Comparison of ENCODE assay signal across 12 mouse cellular contexts in the genomic region with DNA sequence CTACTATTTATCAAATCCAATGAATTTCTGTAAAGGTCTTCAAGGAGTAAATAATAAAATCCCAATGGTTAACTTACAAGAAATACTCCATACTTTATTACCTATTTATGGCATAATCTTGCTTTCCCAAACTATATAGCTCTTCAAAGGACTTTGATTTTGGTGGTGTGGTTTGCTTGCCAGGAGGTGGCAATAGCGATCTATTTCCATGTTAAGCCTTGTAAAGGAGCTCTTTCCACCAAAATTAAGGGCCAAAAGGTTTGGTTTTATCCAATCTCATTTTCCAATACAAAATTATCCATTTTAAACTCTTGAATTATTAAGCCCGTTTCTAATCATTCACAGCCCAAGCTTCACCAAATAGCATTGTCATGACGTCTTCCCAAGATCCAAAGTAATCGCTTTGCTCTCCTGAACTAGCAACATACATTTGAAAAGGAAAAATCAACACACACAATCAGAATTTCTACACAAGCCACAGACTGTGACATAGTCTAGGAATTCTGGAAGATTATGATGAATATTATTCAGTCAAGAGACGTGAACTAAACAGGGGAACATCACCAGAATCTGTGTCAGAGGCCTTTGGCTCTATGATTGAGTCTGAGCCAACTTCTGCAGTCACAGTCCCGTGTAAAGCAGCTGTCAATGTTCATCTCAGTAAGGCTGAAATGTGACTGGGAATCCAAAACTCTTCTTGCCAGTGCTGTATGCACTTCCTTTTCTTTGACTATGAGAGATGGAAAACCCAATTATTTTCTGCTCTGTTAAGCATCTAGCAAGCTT.
DNase-seq lines count a peak whose midpoint lies in the region; ATAC-seq and TF ChIP-seq lines count a peak whose summit lies in the region.
"Had no signal": no experiment of that assay in that cellular context is flagged by ENCODE, and none has a peak within 500 bp of the region (broad histone marks: within the 10 kb centered on the region; RNA-seq: fewer than 3 reads in every experiment).

No protein-coding gene starts in this region.

- no peaks in the 10 kb centered on the region for H3K4me1 ChIP-seq in hindbrain, embryonic 14.5 days (replicated peaks; ENCODE audit: control insufficient read depth, insufficient read depth, low read length)
- H3K4me1 ChIP-seq in hindbrain, embryonic 11.5 days (replicated peaks; ENCODE audit: control insufficient read depth, insufficient read depth, low read length) = no peaks in the 10 kb centered on the region
- H3K4me1 ChIP-seq in lung, embryonic 14.5 days (ENCODE audit: insufficient read depth) = no peaks in the 10 kb centered on the region
- no peaks in the 10 kb centered on the region for H3K4me1 ChIP-seq in lung, adult 2 months (ENCODE audit: control insufficient read depth, insufficient read depth, low read length)
- H3K4me1 ChIP-seq: embryonic facial prominence, embryonic 12.5 days; midbrain, embryonic 12.5 days had no signal

- peak; percentile 33; the same call in 1 of the 2 replicates for TF ChIP-seq CTCF in lung, embryonic 14.5 days (IDR thresholded peaks at IDR 0.05; ENCODE audit: low read depth)
- no peak for TF ChIP-seq CTCF in lung, adult 2 months (IDR thresholded peaks at IDR 0.05; ENCODE audit: insufficient read depth, low read length)

- H3K9me3 ChIP-seq in hindbrain, embryonic 14.5 days (ENCODE audit: control insufficient read depth, low read length) = no peaks in the 10 kb centered on the region
- no peaks in the 10 kb centered on the region for H3K9me3 ChIP-seq in hindbrain, embryonic 11.5 days (ENCODE audit: control insufficient read depth, low read length)
- H3K9me3 ChIP-seq in lung, embryonic 14.5 days (ENCODE audit: low read depth, low read length) = no peaks in the 10 kb centered on the region
- H3K9me3 ChIP-seq: embryonic facial prominence, embryonic 12.5 days; G1E; midbrain, embryonic 12.5 days had no signal

- H3K9ac ChIP-seq in hindbrain, embryonic 14.5 days = no peak overlapping the region
- no peak overlapping the region for H3K9ac ChIP-seq in hindbrain, embryonic 11.5 days (ENCODE audit: low read depth, low read length)
- H3K9ac ChIP-seq in lung, embryonic 14.5 days = no peak overlapping the region
- H3K9ac ChIP-seq: embryonic facial prominence, embryonic 12.5 days; liver, embryonic 14.5 days; midbrain, embryonic 12.5 days had no signal

- no peaks in the 10 kb centered on the region for H3K36me3 ChIP-seq in hindbrain, embryonic 14.5 days (replicated peaks; ENCODE audit: control insufficient read depth, insufficient read depth)
- no peaks in the 10 kb centered on the region for H3K36me3 ChIP-seq in hindbrain, embryonic 11.5 days (ENCODE audit: control insufficient read depth, insufficient read depth, low read length)
- no peaks in the 10 kb centered on the region for H3K36me3 ChIP-seq in lung, embryonic 14.5 days (ENCODE audit: insufficient read depth)
- H3K36me3 ChIP-seq: embryonic facial prominence, embryonic 12.5 days; G1E; midbrain, embryonic 12.5 days had no signal

- 65% methylated on average over 6 of the region's 6 CpGs for WGBS in hindbrain, embryonic 14.5 days
- 80% methylated on average over 6 of the region's 6 CpGs for WGBS in hindbrain, embryonic 11.5 days
- WGBS in lung, embryonic 14.5 days = 56% methylated on average over 6 of the region's 6 CpGs
- 58% methylated on average over 6 of the region's 6 CpGs for WGBS in lung, adult 2 months

- no peaks in the 10 kb centered on the region for H3K27me3 ChIP-seq in hindbrain, embryonic 14.5 days (ENCODE audit: control insufficient read depth, insufficient read depth, low read length)
- H3K27me3 ChIP-seq in hindbrain, embryonic 11.5 days (ENCODE audit: control insufficient read depth, insufficient read depth, low read length) = no peaks in the 10 kb centered on the region
- H3K27me3 ChIP-seq in lung, embryonic 14.5 days (ENCODE audit: insufficient read depth, low read length) = no peaks in the 10 kb centered on the region
- H3K27me3 ChIP-seq: embryonic facial prominence, embryonic 12.5 days; midbrain, embryonic 12.5 days had no signal

- H3K4me2 ChIP-seq in hindbrain, embryonic 14.5 days (replicated peaks) = no peak overlapping the region
- H3K4me2 ChIP-seq in hindbrain, embryonic 11.5 days (replicated peaks; ENCODE audit: low read depth, low read length) = no peak overlapping the region
- H3K4me2 ChIP-seq in lung, embryonic 14.5 days = no peak overlapping the region
- H3K4me2 ChIP-seq: embryonic facial prominence, embryonic 12.5 days; midbrain, embryonic 12.5 days had no signal

- no peak for ATAC-seq in hindbrain, embryonic 14.5 days (ENCODE audit: low FRiP score)
- no peak for ATAC-seq in hindbrain, embryonic 11.5 days (ENCODE audit: low FRiP score)
- no peak for ATAC-seq in lung, embryonic 14.5 days (ENCODE audit: insufficient read depth)

- peak; percentile 3 for DNase-seq in adrenal gland, adult 2 months
- DNase-seq in adrenal gland, postnatal 25 days = no peak
- peak; percentile 76 for DNase-seq in hindbrain, embryonic 14.5 days (ENCODE audit: low spot score)
- no peak for DNase-seq in hindbrain, embryonic 11.5 days (ENCODE audit: low spot score)
- peak; percentile 57 for DNase-seq in lung, embryonic 14.5 days
- no peak for DNase-seq in lung, adult 2 months
- DNase-seq in retina, postnatal 1 day = peak; percentile 20
- no peak for DNase-seq in spleen, postnatal 14 days (ENCODE audit: low spot score in 2 of 2)

- TF ChIP-seq POLR2A in lung, adult 2 months (IDR thresholded peaks at IDR 0.05; ENCODE audit: borderline replicate concordance, extremely low read depth, low read depth, low read length) = no peak

- no peak overlapping the region for H3K4me3 ChIP-seq in hindbrain, embryonic 14.5 days (replicated peaks; ENCODE audit: low read length)
- H3K4me3 ChIP-seq in hindbrain, embryonic 11.5 days (ENCODE audit: low read depth, low read length) = no peak overlapping the region
- no peak overlapping the region for H3K4me3 ChIP-seq in lung, embryonic 14.5 days (ENCODE audit: low read depth, low read length)
- H3K4me3 ChIP-seq in lung, adult 2 months (replicated peaks; ENCODE audit: extremely low read depth, low read depth, low read length) = no peak overlapping the region
- H3K4me3 ChIP-seq: embryonic facial prominence, embryonic 12.5 days; midbrain, embryonic 12.5 days had no signal

- no peak overlapping the region for H3K27ac ChIP-seq in hindbrain, embryonic 14.5 days
- no peak overlapping the region for H3K27ac ChIP-seq in hindbrain, embryonic 11.5 days (ENCODE audit: low read depth, low read length)
- no peak overlapping the region for H3K27ac ChIP-seq in lung, embryonic 14.5 days (ENCODE audit: low read depth)
- H3K27ac ChIP-seq: embryonic facial prominence, embryonic 12.5 days; liver, embryonic 14.5 days; midbrain, embryonic 12.5 days had no signal

Comparison
In these comparisons a context has a peak if more than half of its experiments do, and no peak if none do; other contexts are left out.
1. DNase-seq: peak in adrenal gland, adult 2 months (single experiment), hindbrain, embryonic 14.5 days (single experiment), lung, embryonic 14.5 days (single experiment) and retina, postnatal 1 day (single experiment); none in adrenal gland, postnatal 25 days (single experiment), hindbrain, embryonic 11.5 days (single experiment), lung, adult 2 months (single experiment) and spleen, postnatal 14 days (0 of 2).